Mouse (Mus musculus) megakaryocyte-erythroid progenitor cell, adult 5-6 weeks (primary cell): ENCODE data around the gene Mvb12b. TPM values are rescaled to one million over a fixed set of nuclear protein-coding genes. Genes with fewer than 3 reads are reported as not detected.

Source experiments
- ATAC-seq: replicated peaks from 2 replicates; pipeline ENCODE4 v1.8.0; 2016; ENCODE audit warnings: mild to moderate bottlenecking, inconsistent platforms; ENCODE audit not compliant: severe bottlenecking, poor library complexity, low FRiP score, low TSS enrichment
- total RNA-seq, 2 experiments: library from RNA; stranded (forward) in 1 of 2; stranded (reverse) in 1 of 2; fragments of 200-1000, 215-1000 nt in 1 of 2; fragments of >200 nt in 1 of 2; fragmentation: Nextera tagmentation in 1 of 2; gene quantifications; 2 replicates each; pipeline ENCODE4 v1.2.3; 2014 to 2017

Mvb12b gene
- total RNA-seq, 2 experiments from 2014 or later, result 11.3 to 57.1 TPM

GRCm38 (mm10) chr2:33713580-33714260 is 174.0 kb downstream of the Mvb12b start:
- ATAC-seq, result no peak

- ATAC-seq, result no peak
Observed at GRCm38 (mm10) chr2:33712811-33713210, 174.9 kb downstream of the Mvb12b start.

- ATAC-seq, result no peak
Observed at GRCm38 (mm10) chr2:33708831-33709230, 178.9 kb downstream of the Mvb12b start.

GRCm38 (mm10) chr2:33708096-33708495 is 179.7 kb downstream of the Mvb12b start:
- no peak for ATAC-seq

- ATAC-seq, result no peak
Observed at GRCm38 (mm10) chr2:33706403-33706802, 181.3 kb downstream of the Mvb12b start.

GRCm38 (mm10) chr2:33705687-33706320 is 181.9 kb downstream of the Mvb12b start:
- ATAC-seq, result no peak

- ATAC-seq, result no peak
Observed at GRCm38 (mm10) chr2:33703286-33703685, 184.5 kb downstream of the Mvb12b start.

GRCm38 (mm10) chr2:33702705-33703104 is 185.0 kb downstream of the Mvb12b start:
- no peak for ATAC-seq

GRCm38 (mm10) chr2:33701446-33701815 is 186.3 kb downstream of the Mvb12b start:
- ATAC-seq, result no peak

- ATAC-seq, result no peak
Observed at GRCm38 (mm10) chr2:33700581-33701445, 186.9 kb downstream of the Mvb12b start.

GRCm38 (mm10) chr2:33698898-33699297 is 188.8 kb downstream of the Mvb12b start:
- ATAC-seq, result no peak

- no peak for ATAC-seq
Observed at GRCm38 (mm10) chr2:33696428-33696827, 191.3 kb downstream of the Mvb12b start.

GRCm38 (mm10) chr2:33693931-33694330 is 193.8 kb downstream of the Mvb12b start:
- ATAC-seq, result no peak

- ATAC-seq, result peak; percentile 73; the same call in 1 of the 2 replicates
Observed at GRCm38 (mm10) chr2:33689880-33690462, 197.8 kb downstream of the Mvb12b start.

GRCm38 (mm10) chr2:33689155-33689879 is 198.4 kb downstream of the Mvb12b start:
- ATAC-seq, result no peak

GRCm38 (mm10) chr2:33683594-33683993 is 204.2 kb downstream of the Mvb12b start:
- no peak for ATAC-seq

GRCm38 (mm10) chr2:33683095-33683494 is 204.7 kb downstream of the Mvb12b start:
- no peak for ATAC-seq

GRCm38 (mm10) chr2:33682219-33682618 is 205.5 kb downstream of the Mvb12b start:
- no peak for ATAC-seq
